20 mouse cellular contexts compared by ENCODE assay signal in the genomic region with DNA sequence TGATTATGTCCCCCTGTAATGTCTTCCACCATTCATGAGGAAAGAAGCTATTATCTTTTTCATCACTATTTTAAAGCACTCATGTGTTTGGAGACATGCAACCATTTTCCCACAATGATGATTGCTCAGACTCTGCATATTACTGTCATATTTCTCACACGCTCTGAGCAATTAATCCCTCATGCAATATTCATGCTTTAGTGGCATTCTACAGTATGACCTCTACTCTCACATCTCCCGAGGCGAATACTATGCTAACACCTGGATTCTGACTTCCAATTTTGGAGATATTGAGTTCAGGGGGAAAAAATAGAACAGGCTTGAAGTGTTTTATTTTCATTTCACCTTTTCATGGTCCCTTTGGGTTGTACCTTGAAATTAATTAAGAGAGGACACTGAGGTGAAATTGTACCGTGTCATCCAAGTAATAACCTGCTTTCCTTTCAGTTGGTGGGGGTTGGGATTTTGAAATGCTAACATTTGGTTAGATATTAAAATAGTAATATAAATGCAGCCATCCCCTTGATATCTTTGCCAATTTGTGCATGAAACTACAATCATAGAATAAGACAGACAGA.
DNase-seq lines count a peak whose midpoint lies in the region; ATAC-seq lines count a peak whose summit lies in the region.
"Had no signal": no experiment of that assay in that cellular context is flagged by ENCODE, and none has a peak within 500 bp of the region (broad histone marks: within the 10 kb centered on the region; RNA-seq: fewer than 3 reads in every experiment).

No protein-coding gene starts in this region.

- intact Hi-C loops in left cerebral cortex, postnatal 36 days (cut with DNase I) = no loop called here

- no peak overlapping the region for H3K4me3 ChIP-seq in hindbrain, embryonic 13.5 days
- no peak overlapping the region for H3K4me3 ChIP-seq in hindbrain, embryonic 12.5 days
- no peak overlapping the region for H3K4me3 ChIP-seq in midbrain, embryonic 14.5 days (replicated peaks; ENCODE audit: low read depth, low read length)
- no peak overlapping the region for H3K4me3 ChIP-seq in midbrain, embryonic 10.5 days
- H3K4me3 ChIP-seq in hindbrain, embryonic 16.5 days (ENCODE audit: low read length) = no peak overlapping the region
- H3K4me3 ChIP-seq in neural tube, embryonic 13.5 days = no peak overlapping the region
- H3K4me3 ChIP-seq: embryonic facial prominence, embryonic 10.5 days; forebrain, embryonic 15.5 days; heart, adult 2 months; heart, embryonic 12.5 days; intestine, embryonic 15.5 days had no signal

- no peaks in the 10 kb centered on the region for H3K27me3 ChIP-seq in hindbrain, embryonic 13.5 days
- H3K27me3 ChIP-seq in hindbrain, embryonic 12.5 days = no peaks in the 10 kb centered on the region
- no peaks in the 10 kb centered on the region for H3K27me3 ChIP-seq in midbrain, embryonic 14.5 days (ENCODE audit: control insufficient read depth, insufficient read depth, low read length)
- H3K27me3 ChIP-seq in midbrain, embryonic 10.5 days (ENCODE audit: low read depth, poor library complexity, severe bottlenecking) = no peaks in the 10 kb centered on the region
- no peaks in the 10 kb centered on the region for H3K27me3 ChIP-seq in hindbrain, embryonic 16.5 days (replicated peaks; ENCODE audit: control insufficient read depth, insufficient read depth, low read length)
- H3K27me3 ChIP-seq in neural tube, embryonic 13.5 days = no peaks in the 10 kb centered on the region
- H3K27me3 ChIP-seq: CH12.LX; forebrain, embryonic 15.5 days; heart, embryonic 12.5 days; intestine, embryonic 15.5 days; Patski had no signal

- no peaks in the 10 kb centered on the region for H3K36me3 ChIP-seq in hindbrain, embryonic 13.5 days
- H3K36me3 ChIP-seq in hindbrain, embryonic 12.5 days = no peaks in the 10 kb centered on the region
- no peaks in the 10 kb centered on the region for H3K36me3 ChIP-seq in midbrain, embryonic 14.5 days (ENCODE audit: control insufficient read depth, insufficient read depth, low read length)
- no peaks in the 10 kb centered on the region for H3K36me3 ChIP-seq in midbrain, embryonic 10.5 days
- no peaks in the 10 kb centered on the region for H3K36me3 ChIP-seq in hindbrain, embryonic 16.5 days (ENCODE audit: control insufficient read depth, insufficient read depth, low read length)
- H3K36me3 ChIP-seq in neural tube, embryonic 13.5 days = no peaks in the 10 kb centered on the region
- H3K36me3 ChIP-seq: embryonic facial prominence, embryonic 10.5 days; forebrain, embryonic 15.5 days; heart, embryonic 12.5 days; intestine, embryonic 15.5 days had no signal

- no peak overlapping the region for H3K4me2 ChIP-seq in hindbrain, embryonic 13.5 days
- no peak overlapping the region for H3K4me2 ChIP-seq in hindbrain, embryonic 12.5 days (replicated peaks)
- no peak overlapping the region for H3K4me2 ChIP-seq in midbrain, embryonic 14.5 days (ENCODE audit: low read length)
- no peak overlapping the region for H3K4me2 ChIP-seq in hindbrain, embryonic 16.5 days (ENCODE audit: low read length)
- no peak overlapping the region for H3K4me2 ChIP-seq in neural tube, embryonic 13.5 days
- H3K4me2 ChIP-seq: forebrain, embryonic 15.5 days; heart, embryonic 12.5 days; intestine, embryonic 15.5 days had no signal

- H3K4me1 ChIP-seq in hindbrain, embryonic 13.5 days (replicated peaks) = no peaks in the 10 kb centered on the region
- H3K4me1 ChIP-seq in hindbrain, embryonic 12.5 days = no peaks in the 10 kb centered on the region
- H3K4me1 ChIP-seq in midbrain, embryonic 14.5 days (ENCODE audit: control insufficient read depth, insufficient read depth, low read length) = no peaks in the 10 kb centered on the region
- H3K4me1 ChIP-seq in midbrain, embryonic 10.5 days = no peaks in the 10 kb centered on the region
- H3K4me1 ChIP-seq in hindbrain, embryonic 16.5 days (ENCODE audit: control insufficient read depth, insufficient read depth, low read depth, low read length) = no peaks in the 10 kb centered on the region
- no peaks in the 10 kb centered on the region for H3K4me1 ChIP-seq in neural tube, embryonic 13.5 days (replicated peaks)
- H3K4me1 ChIP-seq: embryonic facial prominence, embryonic 10.5 days; forebrain, embryonic 15.5 days; heart, embryonic 12.5 days; intestine, embryonic 15.5 days had no signal

- H3K9ac ChIP-seq in hindbrain, embryonic 13.5 days = no peak overlapping the region
- no peak overlapping the region for H3K9ac ChIP-seq in hindbrain, embryonic 12.5 days
- H3K9ac ChIP-seq in midbrain, embryonic 14.5 days (replicated peaks; ENCODE audit: low read length) = no peak overlapping the region
- no peak overlapping the region for H3K9ac ChIP-seq in hindbrain, embryonic 16.5 days (ENCODE audit: low read depth, low read length)
- H3K9ac ChIP-seq in neural tube, embryonic 13.5 days = no peak overlapping the region
- H3K9ac ChIP-seq: forebrain, embryonic 15.5 days; heart, embryonic 12.5 days; intestine, embryonic 15.5 days had no signal

- peak; percentile 86 for ATAC-seq in hindbrain, embryonic 13.5 days (ENCODE audit: low FRiP score)
- ATAC-seq in hindbrain, embryonic 12.5 days (ENCODE audit: low FRiP score) = no peak
- ATAC-seq in midbrain, embryonic 14.5 days (ENCODE audit: low FRiP score, low TSS enrichment) = no peak; the same call in 1 of the 2 replicates
- ATAC-seq in hindbrain, embryonic 16.5 days = peak; percentile 81
- peak; percentile 94 for ATAC-seq in neural tube, embryonic 13.5 days (ENCODE audit: low read depth)
- ATAC-seq: activated CD4-positive, CD25-positive, alpha-beta regulatory T cell, adult 4 months; forebrain, embryonic 15.5 days; intestine, embryonic 15.5 days; Patski had no signal

- peak; percentile 33 for DNase-seq in midbrain, embryonic 14.5 days
- no peak for DNase-seq in midbrain, embryonic 10.5 days (ENCODE audit: low spot score)
- DNase-seq in retina, embryonic 14.5 days (ENCODE audit: low spot score) = no peak
- DNase-seq in left cerebral cortex, postnatal 36 days (ENCODE audit: low spot score in 2 of 2) = no peak
- DNase-seq: adrenal gland, postnatal 25 days; cerebellum, adult 2 months; cerebellum, postnatal 10 days; gastrocnemius, postnatal 14 days; heart, adult 2 months had no signal

- H3K27ac ChIP-seq in hindbrain, embryonic 13.5 days = no peak overlapping the region
- no peak overlapping the region for H3K27ac ChIP-seq in hindbrain, embryonic 12.5 days
- no peak overlapping the region for H3K27ac ChIP-seq in midbrain, embryonic 14.5 days (replicated peaks; ENCODE audit: low read depth, low read length)
- no peak overlapping the region for H3K27ac ChIP-seq in midbrain, embryonic 10.5 days (replicated peaks)
- H3K27ac ChIP-seq in hindbrain, embryonic 16.5 days (ENCODE audit: low read depth, low read length) = no peak overlapping the region
- no peak overlapping the region for H3K27ac ChIP-seq in neural tube, embryonic 13.5 days (replicated peaks)
- H3K27ac ChIP-seq: embryonic facial prominence, embryonic 10.5 days; forebrain, embryonic 15.5 days; heart, adult 2 months; intestine, embryonic 15.5 days had no signal

- 74% methylated on average over 4 of the region's 4 CpGs for WGBS in hindbrain, embryonic 13.5 days
- 82% methylated on average over 4 of the region's 4 CpGs for WGBS in hindbrain, embryonic 12.5 days
- WGBS in midbrain, embryonic 14.5 days = 75% methylated on average over 4 of the region's 4 CpGs
- 94% methylated on average over 4 of the region's 4 CpGs for WGBS in midbrain, embryonic 10.5 days
- 54% methylated on average over 4 of the region's 4 CpGs for WGBS in hindbrain, embryonic 16.5 days
- WGBS in neural tube, embryonic 13.5 days = 75% methylated on average over 4 of the region's 4 CpGs

- H3K9me3 ChIP-seq in hindbrain, embryonic 13.5 days = no peaks in the 10 kb centered on the region
- no peaks in the 10 kb centered on the region for H3K9me3 ChIP-seq in hindbrain, embryonic 12.5 days (replicated peaks)
- no peaks in the 10 kb centered on the region for H3K9me3 ChIP-seq in midbrain, embryonic 14.5 days (ENCODE audit: control insufficient read depth, low read length)
- H3K9me3 ChIP-seq in midbrain, embryonic 10.5 days (replicated peaks) = no peaks in the 10 kb centered on the region
- no peaks in the 10 kb centered on the region for H3K9me3 ChIP-seq in hindbrain, embryonic 16.5 days (ENCODE audit: control insufficient read depth, low read length)
- no peaks in the 10 kb centered on the region for H3K9me3 ChIP-seq in neural tube, embryonic 13.5 days
- H3K9me3 ChIP-seq: embryonic facial prominence, embryonic 10.5 days; forebrain, embryonic 15.5 days; heart, embryonic 12.5 days; intestine, embryonic 15.5 days had no signal

Comparison
In these comparisons a context has a peak if more than half of its experiments do, and no peak if none do; other contexts are left out.
1. ATAC-seq: peak in hindbrain, embryonic 13.5 days (single experiment), hindbrain, embryonic 16.5 days (single experiment) and neural tube, embryonic 13.5 days (single experiment); none in hindbrain, embryonic 12.5 days (single experiment) and midbrain, embryonic 14.5 days (single experiment).